Mouse (Mus musculus) spleen, postnatal 4 days (tissue): Measurements from ENCODE around the gene Myh11.
A peak's percentile ranks its signal among the peaks of the same experiment; 100 is the strongest.

Source experiments
- DNase-seq, 2 experiments: peaks; one replicate each; pipeline ENCODE4 v3.0.0; 2022; ENCODE audit warnings: low spot score in 2 of 2

The Myh11 gene

GRCm38 (mm10) chr16:14272374-14272965, 18.7 kb downstream of the Myh11 start:
- DNase-seq = no peak

- no peak for DNase-seq
These were observed 25.8 kb downstream of the Myh11 start for GRCm38 (mm10) chr16:14265203-14265920.

- no peak for DNase-seq
These were observed 26.7 kb downstream of the Myh11 start for GRCm38 (mm10) chr16:14264504-14264903.

- no peak for DNase-seq
These were observed 27.9 kb downstream of the Myh11 start for GRCm38 (mm10) chr16:14263241-14263640.

- DNase-seq = no peak
These were observed 28.8 kb downstream of the Myh11 start for GRCm38 (mm10) chr16:14262410-14262809.

GRCm38 (mm10) chr16:14258856-14259255, 32.3 kb downstream of the Myh11 start:
- DNase-seq = no peak

GRCm38 (mm10) chr16:14253586-14253985, 37.6 kb downstream of the Myh11 start:
- DNase-seq = no peak

GRCm38 (mm10) chr16:14252877-14253276, 38.3 kb downstream of the Myh11 start:
- DNase-seq = no peak

GRCm38 (mm10) chr16:14249913-14250312, 41.3 kb downstream of the Myh11 start:
- no peak for DNase-seq

- DNase-seq = no peak
These were observed 48.6 kb downstream of the Myh11 start for GRCm38 (mm10) chr16:14242553-14242952.

- no peak for DNase-seq
These were observed 49.1 kb downstream of the Myh11 start for GRCm38 (mm10) chr16:14242059-14242458.

- DNase-seq = peak; percentile 75 to 88
These were observed 54.0 kb downstream of the Myh11 start for GRCm38 (mm10) chr16:14237100-14237723.

- no peak for DNase-seq
These were observed 76.0 kb downstream of the Myh11 start for GRCm38 (mm10) chr16:14215156-14215555.

- no peak for DNase-seq
These were observed 92.4 kb downstream of the Myh11 start for GRCm38 (mm10) chr16:14198798-14199197.

GRCm38 (mm10) chr16:14195427-14195826, 95.7 kb downstream of the Myh11 start:
- DNase-seq = peak; percentile 42 to 71

GRCm38 (mm10) chr16:14194164-14194950, 96.8 kb downstream of the Myh11 start:
- DNase-seq = no peak

GRCm38 (mm10) chr16:14185516-14185915, 105.7 kb downstream of the Myh11 start:
- no peak for DNase-seq

- DNase-seq = no peak
These were observed 107.3 kb downstream of the Myh11 start for GRCm38 (mm10) chr16:14183856-14184255.

GRCm38 (mm10) chr16:14182360-14182759, 108.8 kb downstream of the Myh11 start:
- DNase-seq = no peak

- DNase-seq = no peak
These were observed 110.9 kb downstream of the Myh11 start for GRCm38 (mm10) chr16:14180163-14180733.

- no peak for DNase-seq
These were observed 113.1 kb downstream of the Myh11 start for GRCm38 (mm10) chr16:14178041-14178440.

- no peak for DNase-seq
These were observed 121.5 kb downstream of the Myh11 start for GRCm38 (mm10) chr16:14169706-14170105.
